Mouse (Mus musculus) limb, embryonic 10.5 days (tissue): ENCODE results near the gene Cry1. TPM values are rescaled to one million over a fixed set of nuclear protein-coding genes. Genes with fewer than 3 reads are reported as not detected.

Experiments used
- DNase-seq: peaks from one replicate; pipeline ENCODE4 v3.0.0-alpha.2; 2017; ENCODE audit warnings: low spot score
- H3K27ac ChIP-seq: fragments of 300-500 bp; sonication (generic); 2 replicates; pipeline ENCODE4 v1.5.1; 2016; ENCODE audit warnings: mild to moderate bottlenecking
- H3K27me3 ChIP-seq: fragments of 300-500 bp; sonication (generic); 2 replicates; pipeline ENCODE4 v1.6.1; 2016; ENCODE audit warnings: low read depth, mild to moderate bottlenecking; ENCODE audit not compliant: poor library complexity, severe bottlenecking
- H3K36me3 ChIP-seq: fragments of 300-500 bp; sonication (generic); 2 replicates; pipeline ENCODE4 v1.6.1; 2016; ENCODE audit warnings: mild to moderate bottlenecking, moderate library complexity
- H3K4me1 ChIP-seq: fragments of 300-500 bp; sonication (generic); 2 replicates; pipeline ENCODE4 v1.6.1; 2016
- H3K4me3 ChIP-seq: fragments of 300-500 bp; sonication (generic); 2 replicates; pipeline ENCODE4 v1.5.1; 2016; ENCODE audit warnings: mild to moderate bottlenecking, moderate library complexity
- H3K9me3 ChIP-seq: fragments of 300-500 bp; sonication (generic); replicated peaks from 2 replicates; pipeline ENCODE4 v1.6.1; 2016; ENCODE audit warnings: mild to moderate bottlenecking
- WGBS: fragments of 180-500 bp; shearing (Covaris S2); methylation state at CpG from one replicate; pipeline ENCODE4 v1.1.7; 2016; 5-methylcytosine and 5-hydroxymethylcytosine counted together
- polyA plus RNA-seq: library from polyadenylated mRNA; unstranded; fragments of >200 nt; fragmentation: Nextera tagmentation; extraction: Ambion mirVana; gene quantifications from 2 replicates; pipeline ENCODE4 v1.2.1, GENCODE M21; 2016

Cry1 gene
- polyA plus RNA-seq, 1 experiment from 2014 or later = 38.0 TPM

- Histone ChIP-seq H3K36me3 (no peaks in the 10 kb centered on the region), H3K27ac (no peak overlapping the region), H3K4me1 (peaks cover 17% of the 10 kb centered on the region), H3K4me3 (no peak overlapping the region), H3K27me3 (no peaks in the 10 kb centered on the region), H3K9me3 (no peaks in the 10 kb centered on the region)
- 96% methylated on average over 2 of the region's 2 CpGs for WGBS
- DNase-seq = no peak
Measured at GRCm38 (mm10) chr10:85186499-85186794, 1.6 kb upstream of the Cry1 start.

GRCm38 (mm10) chr10:85185639-85186498, 1.0 kb upstream of the Cry1 start:
- Histone ChIP-seq H3K27ac (peak overlapping the region; percentile 96), H3K4me3 (peak overlapping the region; percentile 92)

GRCm38 (mm10) chr10:85184201-85184963, 482 bp downstream of the Cry1 start:
- Histone ChIP-seq H3K4me3 (peak overlapping the region; percentile 92), H3K27ac (peak overlapping the region; percentile 96), H3K9me3 (no peaks in the 10 kb centered on the region), H3K36me3 (no peaks in the 10 kb centered on the region), H3K27me3 (no peaks in the 10 kb centered on the region), H3K4me1 (peaks cover 17% of the 10 kb centered on the region)
- WGBS = under 1% methylated on average over 95 of the region's 95 CpGs
- DNase-seq = peak; percentile 65

More at GRCm38 (mm10) chr10:85185639-85186498, 1.0 kb upstream of the Cry1 start:
- WGBS = 31% methylated on average over 14 of the region's 14 CpGs
- Histone ChIP-seq H3K27me3 (no peaks in the 10 kb centered on the region), H3K36me3 (no peaks in the 10 kb centered on the region), H3K4me1 (peaks cover 17% of the 10 kb centered on the region), H3K9me3 (no peaks in the 10 kb centered on the region)
- peak; percentile 42 for DNase-seq

GRCm38 (mm10) chr10:85183619-85184018, 1.2 kb downstream of the Cry1 start:
- Histone ChIP-seq H3K9me3 (no peaks in the 10 kb centered on the region), H3K4me1 (peaks cover 17% of the 10 kb centered on the region), H3K27me3 (no peaks in the 10 kb centered on the region), H3K36me3 (no peaks in the 10 kb centered on the region), H3K27ac (no peak overlapping the region), H3K4me3 (peak overlapping the region; percentile 92)
- DNase-seq = peak; percentile 39
- WGBS = 5% methylated on average over 11 of the region's 11 CpGs

GRCm38 (mm10) chr10:85182766-85183165, 2.1 kb downstream of the Cry1 start:
- no peak for DNase-seq
- H3K4me3 ChIP-seq = peak overlapping the region; percentile 92
- H3K27me3 ChIP-seq = no peaks in the 10 kb centered on the region
- WGBS = 92% methylated on average over 10 of the region's 10 CpGs
- H3K9me3 ChIP-seq = no peaks in the 10 kb centered on the region
- no peaks in the 10 kb centered on the region for H3K36me3 ChIP-seq
- H3K27ac ChIP-seq = no peak overlapping the region
- peaks cover 17% of the 10 kb centered on the region for H3K4me1 ChIP-seq

GRCm38 (mm10) chr10:85176640-85177039, 8.2 kb downstream of the Cry1 start:
- Histone ChIP-seq H3K4me3 (no peak overlapping the region), H3K27me3 (no peaks in the 10 kb centered on the region), H3K4me1 (peaks cover 4% of the 10 kb centered on the region; the same call in 1 of the 2 replicates), H3K9me3 (no peaks in the 10 kb centered on the region), H3K27ac (no peak overlapping the region), H3K36me3 (no peaks in the 10 kb centered on the region)
- 86% methylated on average over 2 of the region's 2 CpGs for whole genome bisulfite sequencing
- DNase-seq = no peak

GRCm38 (mm10) chr10:85165306-85165705, 19.6 kb downstream of the Cry1 start:
- WGBS = 91% methylated on average over 5 of the region's 5 CpGs
- Histone ChIP-seq H3K9me3 (no peaks in the 10 kb centered on the region), H3K27ac (no peak overlapping the region), H3K4me3 (no peak overlapping the region), H3K4me1 (no peaks in the 10 kb centered on the region), H3K27me3 (no peaks in the 10 kb centered on the region), H3K36me3 (no peaks in the 10 kb centered on the region)
- no peak for DNase-seq

GRCm38 (mm10) chr10:85164791-85165190, 20.1 kb downstream of the Cry1 start:
- Histone ChIP-seq H3K9me3 (no peaks in the 10 kb centered on the region), H3K27ac (no peak overlapping the region), H3K27me3 (no peaks in the 10 kb centered on the region), H3K36me3 (no peaks in the 10 kb centered on the region), H3K4me1 (no peaks in the 10 kb centered on the region), H3K4me3 (no peak overlapping the region)
- no peak for DNase-seq
- WGBS = 93% methylated on average over 13 of the region's 13 CpGs

- H3K4me1 ChIP-seq = no peaks in the 10 kb centered on the region
- WGBS = 91% methylated on average over 5 of the region's 5 CpGs
- no peaks in the 10 kb centered on the region for H3K36me3 ChIP-seq
- no peak overlapping the region for H3K4me3 ChIP-seq
- H3K27ac ChIP-seq = no peak overlapping the region
- H3K27me3 ChIP-seq = no peaks in the 10 kb centered on the region
- no peaks in the 10 kb centered on the region for H3K9me3 ChIP-seq
- no peak for DNase-seq
Measured at GRCm38 (mm10) chr10:85161745-85162351, 23.0 kb downstream of the Cry1 start.

- Histone ChIP-seq H3K4me1 (no peaks in the 10 kb centered on the region), H3K27me3 (no peaks in the 10 kb centered on the region), H3K27ac (no peak overlapping the region), H3K36me3 (no peaks in the 10 kb centered on the region), H3K9me3 (no peaks in the 10 kb centered on the region), H3K4me3 (no peak overlapping the region)
- no peak for DNase-seq
- 83% methylated on average over 1 of the region's 1 CpGs for WGBS
Measured at GRCm38 (mm10) chr10:85159989-85160619, 24.8 kb downstream of the Cry1 start.

- no peak for DNase-seq
- Histone ChIP-seq H3K9me3 (no peaks in the 10 kb centered on the region), H3K4me1 (no peaks in the 10 kb centered on the region), H3K27me3 (no peaks in the 10 kb centered on the region), H3K4me3 (no peak overlapping the region), H3K36me3 (no peaks in the 10 kb centered on the region), H3K27ac (no peak overlapping the region)
- whole genome bisulfite sequencing = 89% methylated on average over 7 of the region's 7 CpGs
Measured at GRCm38 (mm10) chr10:85157451-85157850, 27.4 kb downstream of the Cry1 start.

GRCm38 (mm10) chr10:85154195-85154594, 30.7 kb downstream of the Cry1 start:
- DNase-seq = peak; percentile 59
- WGBS = 17% methylated on average over 2 of the region's 2 CpGs
- Histone ChIP-seq H3K9me3 (no peaks in the 10 kb centered on the region), H3K27ac (no peak overlapping the region), H3K4me3 (no peak overlapping the region), H3K27me3 (no peaks in the 10 kb centered on the region), H3K36me3 (peaks cover 8% of the 10 kb centered on the region), H3K4me1 (no peaks in the 10 kb centered on the region)
